Mouse (Mus musculus) intestine, postnatal 0 days (tissue): ENCODE results near the gene Ccdc117. TPM values are rescaled to one million over a fixed set of nuclear protein-coding genes. Genes with fewer than 3 reads are reported as not detected.

Source experiments
- ATAC-seq: fragments of 200-750 bp; cut with Nextera tagmentation; 2 replicates; pipeline ENCODE4 v1.8.0; 2017; ENCODE audit warnings: mild to moderate bottlenecking, moderate TSS enrichment, moderate library complexity
- H3K27ac ChIP-seq: fragments of 300-500 bp; sonication (generic); 2 replicates; pipeline ENCODE4 v1.5.1; 2014; ENCODE audit warnings: mild to moderate bottlenecking, low read depth, low read length, moderate library complexity
- H3K27me3 ChIP-seq: fragments of 300-500 bp; sonication (generic); replicated peaks from 2 replicates; pipeline ENCODE4 v1.6.1; 2014; ENCODE audit warnings: low read length, mixed read lengths; ENCODE audit not compliant: control insufficient read depth, insufficient read depth
- H3K36me3 ChIP-seq: fragments of 300-500 bp; sonication (generic); 2 replicates; pipeline ENCODE4 v1.6.1; 2014; ENCODE audit warnings: mild to moderate bottlenecking, moderate library complexity; ENCODE audit not compliant: control insufficient read depth, insufficient read depth
- H3K4me1 ChIP-seq: fragments of 300-500 bp; sonication (generic); replicated peaks from 2 replicates; pipeline ENCODE4 v1.6.1; 2014; ENCODE audit warnings: antibody characterized with exemption, low read length, mixed read lengths; ENCODE audit not compliant: control insufficient read depth, insufficient read depth
- H3K4me2 ChIP-seq: fragments of 300-500 bp; sonication (generic); replicated peaks from 2 replicates; pipeline ENCODE4 v1.6.1; 2014; ENCODE audit warnings: low read depth, mild to moderate bottlenecking, moderate library complexity
- H3K4me3 ChIP-seq: fragments of 300-500 bp; sonication (generic); 2 replicates; pipeline ENCODE4 v1.5.1; 2014; ENCODE audit warnings: low read depth, low read length
- H3K9ac ChIP-seq: fragments of 300-500 bp; sonication (generic); 2 replicates; pipeline ENCODE4 v1.6.1; 2014; ENCODE audit warnings: mild to moderate bottlenecking, low read depth, low read length
- H3K9me3 ChIP-seq: fragments of 300-500 bp; sonication (generic); 2 replicates; pipeline ENCODE4 v1.6.1; 2016; ENCODE audit warnings: mixed run types; ENCODE audit not compliant: control insufficient read depth
- CTCF ChIP-seq: sonication (generic); IDR thresholded peaks from 2 replicates; pipeline ENCODE4 v1.5.1; 2016; ENCODE audit warnings: low read depth, mild to moderate bottlenecking, control low read depth, antibody characterized with exemption, moderate library complexity
- WGBS: fragments of 180-500 bp; shearing (Covaris S2); extraction: QIAGEN DNeasy Blood & Tissue Kit; methylation state at CpG from one replicate; pipeline ENCODE4 v1.1.7; 2014; 5-methylcytosine and 5-hydroxymethylcytosine counted together
- polyA plus RNA-seq: library from polyadenylated mRNA; unstranded; fragments of >200 nt; fragmentation: Nextera tagmentation; extraction: Ambion mirVana; gene quantifications from 2 replicates; pipeline ENCODE4 v1.2.1, GENCODE M21; 2015

The Ccdc117 gene
- polyA plus RNA-seq, 1 experiment from 2014 or later = 6.3 TPM

DNA sequence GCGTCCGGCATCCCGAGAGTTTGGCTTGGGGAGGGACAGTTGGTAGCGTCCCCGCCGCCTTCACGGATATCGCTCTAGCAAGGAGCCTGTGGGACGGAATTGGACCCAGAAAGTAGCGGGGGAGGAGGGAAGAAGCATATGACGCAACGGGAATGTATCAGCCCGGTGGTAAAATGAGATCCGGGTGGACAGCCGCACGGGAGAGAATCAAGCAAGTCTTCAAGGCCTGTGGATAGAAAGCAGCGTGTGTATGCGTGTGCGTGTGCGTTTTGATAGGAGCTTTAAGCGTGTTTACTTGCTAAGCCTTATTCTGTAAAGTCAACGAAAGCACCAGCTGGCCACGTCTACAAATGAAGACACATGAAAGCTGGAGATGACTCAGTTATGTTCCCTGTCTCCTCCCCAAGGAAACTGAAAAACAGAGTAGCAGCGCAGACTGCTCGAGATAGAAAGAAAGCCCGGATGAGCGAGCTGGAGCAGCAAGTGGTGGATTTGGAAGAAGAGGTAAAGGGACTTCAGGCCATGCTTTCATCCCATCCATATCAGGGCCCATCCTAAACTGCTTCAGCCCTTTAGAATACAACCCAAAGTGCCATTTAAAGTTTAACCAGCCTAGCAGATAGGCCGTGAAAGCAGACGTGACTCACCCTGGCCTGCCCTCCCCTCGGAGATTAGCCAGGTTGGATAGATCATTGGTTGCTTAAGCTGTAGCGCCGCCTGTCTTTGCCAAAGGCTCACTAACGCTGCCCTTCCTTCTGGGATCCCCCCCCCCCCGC, 20.3 kb downstream of the Ccdc117 start:
- Histone ChIP-seq H3K9ac (peak overlapping the region; percentile 99), H3K36me3 (peaks cover 38% of the 10 kb centered on the region), H3K27me3 (no peaks in the 10 kb centered on the region), H3K4me1 (0 out of 2 replicates have a peak, but pooled peaks cover 3% of the 10 kb centered on the region), H3K27ac (peak overlapping the region; percentile 99), H3K4me3 (peak overlapping the region; percentile 100), H3K4me2 (peak overlapping the region; percentile 64), H3K9me3 (no peaks in the 10 kb centered on the region)
- under 1% methylated on average over 33 of the region's 34 CpGs for WGBS
- peak; percentile 67 for ATAC-seq
- peak; percentile 79 for TF ChIP-seq CTCF

DNA sequence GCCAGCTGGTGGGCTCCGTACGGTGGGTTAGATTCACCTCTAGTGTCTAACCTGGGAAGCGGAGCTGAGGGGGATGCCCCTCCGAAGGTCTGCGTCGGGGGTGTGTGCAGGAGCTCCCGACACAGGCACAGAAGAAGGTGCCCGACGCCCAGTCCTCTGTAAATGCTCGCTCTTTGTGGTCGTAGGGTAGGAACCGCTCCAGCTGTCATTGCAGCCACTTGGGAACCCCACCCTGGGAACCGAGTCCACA, 20.8 kb downstream of the Ccdc117 start:
- ATAC-seq = peak; percentile 11
- 0% methylated on average over 13 of the region's 13 CpGs for WGBS

GRCm38 (mm10) chr11:5520412-5521265, 21.3 kb downstream of the Ccdc117 start, which contains the start of gene Xbp1:
TSS of gene Xbp1 (plus strand) at chr11:5520659.
- peak; percentile 24; the same call in 1 of the 2 replicates for TF ChIP-seq CTCF
- WGBS = under 1% methylated on average over 72 of the region's 72 CpGs

More for the DNA sequence above, 20.8 kb downstream of the Ccdc117 start:
- no peak for TF ChIP-seq CTCF
- Histone ChIP-seq H3K9ac (peak overlapping the region; percentile 99), H3K4me1 (0 out of 2 replicates have a peak, but pooled peaks cover 3% of the 10 kb centered on the region), H3K27me3 (no peaks in the 10 kb centered on the region), H3K9me3 (no peaks in the 10 kb centered on the region), H3K4me3 (peak overlapping the region; percentile 100), H3K36me3 (peaks cover 37% of the 10 kb centered on the region), H3K4me2 (peak overlapping the region; percentile 64), H3K27ac (peak overlapping the region; percentile 99)

GRCm38 (mm10) chr11:5519681-5520080, 22.3 kb downstream of the Ccdc117 start:
- ATAC-seq = no peak
- Histone ChIP-seq H3K9ac (no peak overlapping the region), H3K27ac (no peak overlapping the region), H3K36me3 (peaks cover 23% of the 10 kb centered on the region), H3K4me2 (peak overlapping the region; percentile 64; the same call in 1 of the 2 replicates), H3K9me3 (no peaks in the 10 kb centered on the region), H3K4me3 (no peak overlapping the region), H3K27me3 (no peaks in the 10 kb centered on the region), H3K4me1 (0 out of 2 replicates have a peak, but pooled peaks cover 3% of the 10 kb centered on the region)
- WGBS = 80% methylated on average over 3 of the region's 3 CpGs
- no peak for TF ChIP-seq CTCF

More at GRCm38 (mm10) chr11:5520412-5521265, 21.3 kb downstream of the Ccdc117 start, which contains the start of gene Xbp1:
- Histone ChIP-seq H3K36me3 (peaks cover 33% of the 10 kb centered on the region), H3K27me3 (no peaks in the 10 kb centered on the region), H3K9me3 (no peaks in the 10 kb centered on the region), H3K9ac (peak within 1 kb of the TSS; percentile 99), H3K4me1 (0 out of 2 replicates have a peak, but pooled peaks cover 3% of the 10 kb centered on the region), H3K4me3 (peak within 1 kb of the TSS; percentile 100), H3K4me2 (peak within 1 kb of the TSS; percentile 64), H3K27ac (peak within 1 kb of the TSS; percentile 99)
- peak; percentile 93 for ATAC-seq

DNA sequence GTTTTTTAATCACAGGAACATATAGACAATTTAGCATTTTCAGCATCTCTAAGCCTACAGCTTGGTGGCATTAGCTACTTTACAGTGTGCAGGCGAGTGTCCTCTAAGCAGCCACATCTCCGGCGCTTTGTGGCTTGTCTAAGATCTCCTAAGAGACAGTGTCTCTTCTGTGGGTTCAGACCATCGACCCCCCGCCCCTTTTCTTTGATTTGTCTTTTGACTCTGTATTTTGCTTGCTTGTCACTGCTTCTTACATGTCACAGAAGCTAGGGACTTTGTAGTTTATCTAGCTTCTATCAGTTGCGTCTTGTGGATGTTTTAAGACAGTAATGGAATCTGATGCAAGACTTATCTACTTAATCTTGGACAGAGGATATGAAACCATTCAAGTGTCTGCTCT, 24.6 kb downstream of the Ccdc117 start:
- Histone ChIP-seq H3K4me3 (no peak overlapping the region), H3K36me3 (no peaks in the 10 kb centered on the region), H3K4me1 (no peaks in the 10 kb centered on the region), H3K4me2 (no peak overlapping the region), H3K9me3 (no peaks in the 10 kb centered on the region), H3K27me3 (no peaks in the 10 kb centered on the region), H3K27ac (no peak overlapping the region), H3K9ac (no peak overlapping the region)
- WGBS = 74% methylated on average over 6 of the region's 6 CpGs
- no peak for TF ChIP-seq CTCF
- ATAC-seq = no peak

DNA sequence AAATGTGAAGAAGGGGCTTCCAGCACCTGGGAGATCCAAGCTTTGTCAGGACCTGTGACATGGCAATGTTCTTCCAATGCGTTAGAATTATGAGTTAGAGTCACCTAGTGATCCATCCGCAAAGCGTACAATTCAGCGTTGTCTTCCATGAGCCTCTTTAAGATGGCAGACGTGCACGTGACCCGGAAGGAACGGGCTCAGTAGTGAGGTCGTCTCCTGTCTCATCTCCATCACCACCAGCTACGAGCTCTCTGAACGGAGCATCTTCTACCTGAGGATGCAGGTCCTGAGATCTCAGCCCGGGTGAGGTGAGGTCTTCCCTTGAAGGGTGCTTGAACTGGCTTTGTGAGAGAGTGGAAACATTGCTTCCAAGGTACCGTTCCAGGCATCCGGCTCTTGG, 25.4 kb downstream of the Ccdc117 start:
- no peak overlapping the region for H3K9ac ChIP-seq
- H3K36me3 ChIP-seq = no peaks in the 10 kb centered on the region
- 95% methylated on average over 14 of the region's 14 CpGs for WGBS
- no peaks in the 10 kb centered on the region for H3K27me3 ChIP-seq
- no peaks in the 10 kb centered on the region for H3K4me1 ChIP-seq
- H3K27ac ChIP-seq = no peak overlapping the region
- no peak overlapping the region for H3K4me2 ChIP-seq
- H3K4me3 ChIP-seq = no peak overlapping the region
- no peaks in the 10 kb centered on the region for H3K9me3 ChIP-seq
- TF ChIP-seq CTCF = no peak
- no peak for ATAC-seq
